Mouse (Mus musculus): ENCODE data around the gene Prss57. TPM values are rescaled to one million over a fixed set of nuclear protein-coding genes. Genes with fewer than 3 reads are reported as not detected.

Gene Prss57
- total and polyA plus RNA-seq, 3 experiments, result 0.08 TPM; not detected in 2

DNA sequence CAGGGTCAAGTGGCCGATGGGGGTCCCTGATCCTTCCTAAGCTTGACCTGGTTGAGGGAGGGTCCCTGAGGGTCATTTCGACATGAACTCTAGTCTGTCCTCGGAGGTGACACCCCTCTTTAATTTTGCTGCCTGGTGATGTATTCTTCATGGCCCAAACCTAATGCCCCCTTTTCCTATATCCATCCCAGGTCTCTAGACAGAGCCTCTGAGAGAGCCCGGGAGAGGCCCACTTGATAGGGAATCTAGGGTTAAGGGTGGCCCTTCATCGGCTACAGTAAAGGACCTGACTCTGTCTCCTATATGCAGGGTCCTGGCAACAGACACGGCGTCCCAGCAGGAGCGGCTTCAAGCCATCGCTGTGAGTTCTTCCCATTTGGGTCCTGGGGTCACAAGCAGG, 15.6 kb upstream of the Prss57 start:
- no peak for DNase-seq
- peaks cover 17% of the 10 kb centered on the region for H3K4me1 ChIP-seq (ENCODE audit: control insufficient read depth, insufficient read depth, low read length)
- peak overlapping the region; percentile 69 for H3K9ac ChIP-seq (ENCODE audit: low read depth, low read length)
- H3K79me2 ChIP-seq (replicated peaks; ENCODE audit: control insufficient read depth, insufficient read depth, low read length), result no peaks in the 10 kb centered on the region
- TF ChIP-seq POLR2A (IDR thresholded peaks at IDR 0.05; ENCODE audit: insufficient read depth, low read depth, low read length) (no peak), CTCF (IDR thresholded peaks at IDR 0.05) (no peak), EP300 (IDR thresholded peaks at IDR 0.05; ENCODE audit: insufficient read depth, low read depth, low read length) (no peak)
- peak overlapping the region; percentile 89 for H3K27ac ChIP-seq
- 60% methylated on average over 9 of the region's 9 CpGs for WGBS
- H3K36me3 ChIP-seq (ENCODE audit: control insufficient read depth, insufficient read depth, low read length), result peaks cover 3% of the 10 kb centered on the region; the same call in 1 of the 2 replicates
- H3K4me3 ChIP-seq, result peak overlapping the region; percentile 47
- no peaks in the 10 kb centered on the region for H3K27me3 ChIP-seq (ENCODE audit: control insufficient read depth, insufficient read depth, low read length)
- intact Hi-C loops (cut with DNase I), result no loop called here

- TF ChIP-seq EP300 (IDR thresholded peaks at IDR 0.05; ENCODE audit: insufficient read depth, low read depth, low read length) (peak; percentile 99), CTCF (IDR thresholded peaks at IDR 0.05) (no peak), POLR2A (IDR thresholded peaks at IDR 0.05; ENCODE audit: insufficient read depth, low read depth, low read length) (peak; percentile 69)
- Histone ChIP-seq H3K79me2 (replicated peaks; ENCODE audit: control insufficient read depth, insufficient read depth, low read length) (no peaks in the 10 kb centered on the region), H3K27me3 (ENCODE audit: control insufficient read depth, insufficient read depth, low read length) (no peaks in the 10 kb centered on the region), H3K27ac (peak overlapping the region; percentile 89), H3K4me1 (ENCODE audit: control insufficient read depth, insufficient read depth, low read length) (peaks cover 17% of the 10 kb centered on the region), H3K4me3 (peak overlapping the region; percentile 47), H3K36me3 (ENCODE audit: control insufficient read depth, insufficient read depth, low read length) (peaks cover 3% of the 10 kb centered on the region; the same call in 1 of the 2 replicates), H3K9ac (ENCODE audit: low read depth, low read length) (peak overlapping the region; percentile 69)
- DNase-seq, result peak; percentile 78 to 85
- WGBS, result 31% methylated on average over 11 of the region's 11 CpGs
- intact Hi-C loops (cut with DNase I), result loop anchor here (1.0 kb wide), 1 partner anchor 8 kb away; no protein-coding TSS in a partner anchor
These were observed 14.9 kb upstream of the Prss57 start for GRCm38 (mm10) chr10:79805636-79806035.

GRCm38 (mm10) chr10:79803716-79804323, 13.1 kb upstream of the Prss57 start:
- Histone ChIP-seq H3K4me1 (ENCODE audit: control insufficient read depth, insufficient read depth, low read length) (peaks cover 17% of the 10 kb centered on the region), H3K27me3 (ENCODE audit: control insufficient read depth, insufficient read depth, low read length) (no peaks in the 10 kb centered on the region), H3K79me2 (replicated peaks; ENCODE audit: control insufficient read depth, insufficient read depth, low read length) (no peaks in the 10 kb centered on the region), H3K27ac (peak overlapping the region; percentile 46), H3K36me3 (ENCODE audit: control insufficient read depth, insufficient read depth, low read length) (peaks cover 3% of the 10 kb centered on the region; the same call in 1 of the 2 replicates), H3K4me3 (no peak overlapping the region), H3K9ac (ENCODE audit: low read depth, low read length) (no peak overlapping the region)
- TF ChIP-seq POLR2A (IDR thresholded peaks at IDR 0.05; ENCODE audit: insufficient read depth, low read depth, low read length) (0 out of 2 replicates have a peak, but pooled peaks have one; percentile 5), CTCF (IDR thresholded peaks at IDR 0.05) (no peak), EP300 (IDR thresholded peaks at IDR 0.05; ENCODE audit: insufficient read depth, low read depth, low read length) (no peak)
- intact Hi-C loops (cut with DNase I), result no loop called here
- DNase-seq, result peak; percentile 59 to 68
- WGBS, result 51% methylated on average over 29 of the region's 29 CpGs

DNA sequence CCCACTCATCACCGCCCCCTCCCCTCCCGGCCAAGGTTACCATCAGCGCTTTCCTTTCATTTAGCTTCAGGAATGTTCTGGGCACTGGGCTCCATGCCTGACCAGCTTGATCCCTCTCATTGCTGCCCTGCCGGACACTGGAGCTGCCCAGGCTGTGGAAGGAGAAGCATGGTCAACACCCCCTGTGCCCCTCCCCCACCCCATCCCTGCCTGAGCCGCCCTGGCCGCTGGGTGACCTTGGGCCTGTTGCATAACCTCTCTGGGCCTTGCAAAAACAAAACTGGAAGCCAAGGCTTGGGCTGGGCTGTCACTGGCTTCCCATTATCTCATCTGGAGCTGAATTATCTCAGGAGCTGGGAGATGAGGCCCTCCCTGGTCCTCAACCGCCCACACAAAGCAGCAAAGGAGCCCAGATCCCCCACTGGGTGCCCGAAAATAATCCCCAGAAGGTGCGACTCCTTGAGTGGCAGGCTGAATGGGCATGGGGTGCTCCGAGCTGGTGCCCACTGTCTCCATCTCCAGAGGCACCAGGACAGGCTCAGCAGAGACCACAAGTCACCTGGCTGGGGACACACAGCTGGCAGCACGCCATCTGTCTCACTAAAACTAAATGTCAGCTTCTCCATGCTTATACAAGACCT, 11.7 kb upstream of the Prss57 start:
- Histone ChIP-seq H3K27me3 (ENCODE audit: control insufficient read depth, insufficient read depth, low read length) (no peaks in the 10 kb centered on the region), H3K27ac (peak overlapping the region; percentile 72), H3K36me3 (ENCODE audit: control insufficient read depth, insufficient read depth, low read length) (peaks cover 3% of the 10 kb centered on the region; the same call in 1 of the 2 replicates), H3K9ac (ENCODE audit: low read depth, low read length) (peak overlapping the region; percentile 55), H3K79me2 (replicated peaks; ENCODE audit: control insufficient read depth, insufficient read depth, low read length) (no peaks in the 10 kb centered on the region), H3K4me1 (ENCODE audit: control insufficient read depth, insufficient read depth, low read length) (peaks cover 24% of the 10 kb centered on the region), H3K4me3 (no peak overlapping the region)
- peak; percentile 74 to 84 for DNase-seq
- intact Hi-C loops (cut with DNase I), result no loop called here
- 36% methylated on average over 11 of the region's 11 CpGs for WGBS
- no peak for TF ChIP-seq EP300 (IDR thresholded peaks at IDR 0.05; ENCODE audit: insufficient read depth, low read depth, low read length)
- 0 out of 2 replicates have a peak, but pooled peaks have one; percentile 45 for TF ChIP-seq POLR2A (IDR thresholded peaks at IDR 0.05; ENCODE audit: insufficient read depth, low read depth, low read length)

DNA sequence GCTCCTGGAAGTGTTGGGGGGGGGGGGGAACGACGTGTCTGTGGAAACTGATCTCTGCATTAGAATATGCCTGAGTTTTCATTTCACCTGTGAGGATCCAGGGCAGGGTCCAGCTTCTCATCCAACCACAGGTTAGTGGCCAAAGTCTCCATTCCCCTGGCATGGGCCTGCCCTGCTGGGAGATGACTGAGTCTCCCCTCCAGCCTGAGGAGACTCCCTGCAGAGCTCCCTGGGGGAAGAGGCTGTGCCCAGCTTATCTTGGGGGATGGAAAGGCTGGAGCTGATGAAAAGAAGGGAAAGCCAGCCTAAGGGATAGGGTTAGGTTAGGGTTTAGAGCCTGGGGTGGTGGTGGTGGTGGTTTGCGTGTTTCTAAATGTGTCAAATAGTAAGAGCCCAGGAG, 11.1 kb upstream of the Prss57 start:
- Histone ChIP-seq H3K4me3 (no peak overlapping the region), H3K36me3 (ENCODE audit: control insufficient read depth, insufficient read depth, low read length) (peaks cover 3% of the 10 kb centered on the region; the same call in 1 of the 2 replicates), H3K27me3 (ENCODE audit: control insufficient read depth, insufficient read depth, low read length) (no peaks in the 10 kb centered on the region), H3K4me1 (ENCODE audit: control insufficient read depth, insufficient read depth, low read length) (peaks cover 24% of the 10 kb centered on the region), H3K79me2 (replicated peaks; ENCODE audit: control insufficient read depth, insufficient read depth, low read length) (no peaks in the 10 kb centered on the region), H3K27ac (peak overlapping the region; percentile 72), H3K9ac (ENCODE audit: low read depth, low read length) (peak overlapping the region; percentile 55)
- WGBS, result 41% methylated on average over 3 of the region's 3 CpGs
- TF ChIP-seq POLR2A (IDR thresholded peaks at IDR 0.05; ENCODE audit: insufficient read depth, low read depth, low read length) (no peak), EP300 (IDR thresholded peaks at IDR 0.05; ENCODE audit: insufficient read depth, low read depth, low read length) (no peak), CTCF (IDR thresholded peaks at IDR 0.05) (no peak)
- no peak for DNase-seq
- intact Hi-C loops (cut with DNase I), result no loop called here

DNA sequence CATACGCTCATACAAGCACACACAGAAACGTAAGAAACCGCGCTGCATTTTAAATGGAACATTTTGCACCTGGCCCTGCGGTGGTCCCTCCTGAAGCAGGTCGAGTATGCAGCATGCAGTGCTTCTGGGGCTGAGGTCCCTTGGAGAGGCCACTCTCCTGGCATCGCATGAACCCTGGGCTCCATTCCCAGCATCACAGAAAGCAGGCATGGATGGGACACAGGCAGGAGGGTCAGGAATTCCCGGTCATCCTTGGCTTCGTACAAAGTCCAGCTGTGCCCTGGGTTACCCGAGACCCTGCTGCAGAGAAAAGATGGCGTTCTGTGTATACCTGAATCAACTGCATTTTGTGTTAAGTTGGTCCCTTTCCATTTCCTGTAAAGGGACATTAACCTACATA, 9.7 kb upstream of the Prss57 start:
- no peak for TF ChIP-seq CTCF (IDR thresholded peaks at IDR 0.05)
- TF ChIP-seq EP300 (IDR thresholded peaks at IDR 0.05; ENCODE audit: insufficient read depth, low read depth, low read length), result no peak
- no peak for TF ChIP-seq POLR2A (IDR thresholded peaks at IDR 0.05; ENCODE audit: insufficient read depth, low read depth, low read length)
- Histone ChIP-seq H3K4me3 (no peak overlapping the region), H3K27ac (no peak overlapping the region), H3K4me1 (ENCODE audit: control insufficient read depth, insufficient read depth, low read length) (peaks cover 25% of the 10 kb centered on the region), H3K79me2 (replicated peaks; ENCODE audit: control insufficient read depth, insufficient read depth, low read length) (no peaks in the 10 kb centered on the region), H3K27me3 (ENCODE audit: control insufficient read depth, insufficient read depth, low read length) (no peaks in the 10 kb centered on the region), H3K36me3 (ENCODE audit: control insufficient read depth, insufficient read depth, low read length) (peaks cover 3% of the 10 kb centered on the region; the same call in 1 of the 2 replicates), H3K9ac (ENCODE audit: low read depth, low read length) (no peak overlapping the region)
- WGBS, result 76% methylated on average over 11 of the region's 11 CpGs
- intact Hi-C loops (cut with DNase I), result no loop called here
- peak in 1 of 2 experiments; percentile 29 for DNase-seq
